Mouse (Mus musculus) right cerebral cortex, postnatal 4 days (tissue): ENCODE measurements around the gene Ppp1r1b.

Source experiments
- DNase-seq: peaks from one replicate; pipeline ENCODE4 v3.0.0-alpha.2; 2022

Ppp1r1b gene

GRCm38 (mm10) chr11:98400161-98400726 lies 52.0 kb downstream of the Ppp1r1b start, which contains the start of gene Pgap3:
Gene Pgap3, minus strand, starts transcription at chr11:98400490.
- peak; percentile 86 for DNase-seq

DNA sequence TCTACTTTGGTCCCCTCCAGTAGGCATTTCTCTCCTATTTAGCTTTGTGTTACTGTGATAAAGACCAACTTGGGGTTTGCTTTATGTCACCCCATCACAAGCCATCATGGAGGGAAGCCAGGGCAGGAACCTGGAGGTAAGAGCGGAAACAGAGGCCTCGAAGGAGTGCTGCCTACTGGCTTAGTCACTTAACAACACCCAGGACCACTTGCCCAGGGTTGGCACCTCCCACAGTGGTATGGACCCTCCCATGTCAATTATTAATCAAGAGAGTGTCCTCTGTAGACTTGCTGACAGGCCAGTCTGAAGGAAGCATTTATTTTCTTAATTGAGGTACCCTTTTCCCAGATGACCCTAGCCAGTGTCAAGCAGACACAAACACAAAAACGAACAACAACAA lies 52.6 kb downstream of the Ppp1r1b start:
- DNase-seq = no peak

DNA sequence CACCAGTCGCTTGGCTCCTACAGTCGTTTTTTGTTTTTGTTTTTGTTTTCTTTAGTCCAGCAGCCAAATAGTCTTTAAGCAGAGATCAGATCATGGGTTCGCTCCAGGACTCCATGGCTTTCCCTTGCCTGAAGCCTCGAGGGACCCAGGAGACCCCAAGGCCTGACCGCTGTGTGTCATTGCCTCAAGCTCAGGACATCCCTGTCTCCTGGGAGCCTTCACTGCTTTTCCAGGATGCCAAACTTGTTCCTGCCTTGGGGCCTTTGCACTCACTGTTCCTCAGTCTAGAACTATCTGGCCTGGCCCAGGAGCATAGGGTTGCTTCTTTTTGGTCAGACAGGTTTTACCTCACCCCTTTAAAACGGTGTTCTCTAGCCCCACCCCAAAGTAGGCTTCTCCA lies 58.4 kb downstream of the Ppp1r1b start:
- DNase-seq = no peak
